Mouse (Mus musculus): ENCODE measurements at regions not wholly inside any gene's neighbourhood (a gene's known extent, or its start where the extent isn't known, plus 50 kb on each side); places are given as distances from the start of the nearest gene placed in this dataset.
A peak's percentile ranks its signal among the peaks of the same experiment; 100 is the strongest.

DNA sequence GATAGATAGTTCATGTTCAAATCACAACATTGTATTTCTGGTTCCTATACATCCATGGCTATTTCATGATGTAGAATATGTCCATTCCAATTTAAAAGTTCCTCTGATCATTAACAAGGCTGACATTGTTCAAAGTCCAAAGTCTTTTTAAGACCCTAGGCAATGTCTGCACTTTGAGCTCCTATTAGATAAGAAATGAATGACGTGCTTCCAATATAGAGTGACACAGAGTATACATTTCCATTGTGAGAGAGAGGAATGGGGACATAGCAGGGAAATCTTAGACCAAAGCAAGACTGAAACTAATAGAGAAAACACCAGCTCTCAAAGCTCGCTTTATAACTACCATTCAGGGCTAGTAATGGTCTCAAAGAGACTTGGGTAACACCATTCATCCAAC, 153.5 kb downstream of the Mex3b start:
- no peak for DNase-seq (ENCODE audit: extremely low spot score, low read depth, low spot score)

DNA sequence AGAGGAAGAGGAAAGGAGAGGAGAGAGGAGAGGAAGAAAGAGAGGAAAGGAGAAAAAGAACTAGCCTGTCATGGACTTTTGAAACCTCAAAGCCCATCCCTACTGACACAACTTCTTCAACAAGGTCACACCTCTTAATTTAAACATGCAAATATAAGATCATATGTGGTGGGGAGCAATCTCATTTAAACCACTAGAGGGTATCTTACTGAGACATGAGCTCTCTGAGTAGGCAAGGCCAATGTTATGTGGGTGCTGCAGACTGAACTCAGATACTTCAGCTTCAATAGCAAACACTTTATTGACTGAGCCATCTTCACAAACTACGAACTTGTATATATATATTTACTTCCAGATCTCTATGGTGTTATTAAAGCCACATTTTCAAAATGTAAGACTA, 156.9 kb downstream of the Mex3b start:
- no peak for DNase-seq (ENCODE audit: extremely low spot score, low read depth, low spot score)

DNA sequence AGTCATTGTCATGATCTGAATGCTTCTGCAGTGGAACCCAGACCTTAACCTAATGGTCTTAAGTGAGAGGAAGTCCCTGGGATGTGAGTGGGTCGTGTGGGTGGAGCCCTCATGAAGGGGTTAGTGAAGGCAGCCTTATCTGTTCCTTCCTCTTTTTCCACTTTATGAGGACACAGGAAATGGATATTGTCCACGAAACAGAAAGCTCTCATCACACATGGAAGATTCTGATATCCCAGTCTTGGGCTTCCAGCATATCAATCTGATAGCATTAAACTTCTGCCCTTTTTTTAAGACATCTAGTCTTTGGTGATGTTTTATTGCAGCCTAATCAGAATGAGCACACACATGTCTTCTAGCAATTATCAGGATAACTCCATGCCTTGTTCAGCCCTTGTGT, 164.0 kb downstream of the Mex3b start:
- no peak for DNase-seq (ENCODE audit: extremely low spot score, low read depth, low spot score)

DNA sequence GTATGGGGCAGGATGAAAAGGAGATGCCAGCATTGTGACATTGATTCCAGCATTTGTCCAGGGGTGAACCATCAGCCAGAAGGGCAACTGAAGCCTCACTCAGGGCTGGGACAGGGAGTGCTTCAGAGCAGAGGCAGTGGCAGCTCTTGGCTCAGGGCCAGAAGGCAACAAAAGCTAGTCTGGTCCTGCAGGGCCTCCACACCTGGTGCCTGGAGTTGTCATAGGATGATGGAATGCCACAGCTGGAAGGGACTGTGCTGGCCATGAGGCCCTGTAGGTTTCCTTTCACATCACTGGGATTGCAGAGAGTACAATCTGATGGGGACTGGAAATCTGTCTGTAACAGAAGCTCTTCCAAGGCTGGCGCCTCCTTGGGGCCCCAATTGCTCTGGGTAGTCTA, 164.9 kb downstream of the Mex3b start:
- no peak for DNase-seq (ENCODE audit: extremely low spot score, low read depth, low spot score)

DNA sequence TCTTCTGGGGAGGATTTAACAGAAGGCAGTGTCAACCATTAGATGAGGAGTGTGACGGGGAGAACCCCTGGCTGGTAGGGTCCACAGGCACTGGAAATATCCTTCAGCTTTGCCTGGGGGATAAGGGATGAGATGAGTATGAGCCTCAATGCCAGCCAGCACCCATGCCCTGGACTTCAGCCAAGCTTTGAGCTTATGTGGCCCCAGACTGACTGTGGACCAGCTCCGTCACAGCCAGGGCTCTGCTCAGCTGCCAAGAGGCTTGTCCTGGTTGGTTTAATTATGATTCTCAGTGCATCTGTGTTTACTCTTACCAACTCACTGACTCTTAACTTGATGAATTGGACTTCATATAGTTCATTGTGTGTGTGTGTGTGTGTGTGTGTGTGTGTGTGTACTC, 165.8 kb downstream of the Mex3b start:
- DNase-seq (ENCODE audit: extremely low spot score, low read depth, low spot score): no peak

DNA sequence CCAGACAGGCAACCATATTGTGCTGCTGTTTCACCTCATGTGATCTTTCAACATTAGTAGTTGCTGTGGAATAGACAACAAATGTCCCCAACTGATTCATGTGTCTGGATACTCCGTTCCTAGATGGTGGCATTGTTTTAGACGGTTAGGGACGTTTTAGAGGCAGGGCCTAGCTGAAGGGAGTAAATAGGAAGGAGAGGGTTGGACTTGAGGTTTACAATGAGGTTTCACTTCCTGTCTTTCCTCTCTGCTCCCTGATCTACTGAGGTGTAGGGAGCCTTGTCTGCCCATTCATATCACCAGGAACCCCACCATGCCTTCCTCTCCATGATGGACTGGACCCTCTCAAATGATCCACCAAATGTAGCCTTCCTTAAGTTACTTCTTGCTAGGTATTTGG, 168.1 kb downstream of the Mex3b start:
- no peak for DNase-seq (ENCODE audit: extremely low spot score, low read depth, low spot score)

DNA sequence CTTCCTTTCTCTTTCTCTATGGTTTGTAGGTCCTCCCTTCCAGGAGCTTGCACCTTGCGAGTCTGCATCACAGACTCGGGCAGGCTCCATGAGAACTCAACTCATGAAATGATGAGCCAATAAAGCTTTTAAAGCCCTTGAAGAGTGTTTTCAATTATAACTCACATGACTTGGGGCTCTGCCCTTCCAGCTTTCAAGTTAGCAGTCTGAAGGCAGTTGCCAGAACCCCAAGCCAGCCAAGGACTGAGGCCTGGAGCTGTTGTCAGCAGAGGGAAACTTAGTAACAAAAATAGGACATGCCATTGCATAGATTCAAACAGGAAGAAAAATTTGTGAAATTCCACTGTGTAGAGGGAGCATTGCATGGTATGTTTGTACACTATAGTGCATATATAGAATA, 169.3 kb downstream of the Mex3b start:
- DNase-seq (ENCODE audit: extremely low spot score, low read depth, low spot score): no peak

DNA sequence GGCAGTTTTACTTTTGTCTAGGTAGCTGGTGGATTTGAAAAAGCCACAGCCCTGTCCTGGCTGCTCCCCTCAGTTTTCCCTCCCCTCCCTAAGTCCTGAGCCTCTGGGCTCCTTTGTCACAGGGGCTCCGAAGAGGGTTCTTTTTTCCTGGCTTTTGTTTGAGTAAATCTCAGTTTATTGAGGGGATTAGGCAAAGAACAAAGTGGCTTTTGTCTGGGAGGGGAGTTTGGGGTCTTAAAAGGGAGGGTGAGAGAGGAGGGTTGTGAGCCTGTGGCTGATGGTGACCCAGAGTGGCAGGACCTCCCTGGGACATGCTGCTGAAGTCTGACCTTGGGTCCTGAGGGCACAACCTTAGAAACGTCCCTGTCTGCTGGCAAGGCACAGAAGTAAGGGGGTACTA, 170.0 kb downstream of the Mex3b start:
- DNase-seq (ENCODE audit: extremely low spot score, low read depth, low spot score): no peak

DNA sequence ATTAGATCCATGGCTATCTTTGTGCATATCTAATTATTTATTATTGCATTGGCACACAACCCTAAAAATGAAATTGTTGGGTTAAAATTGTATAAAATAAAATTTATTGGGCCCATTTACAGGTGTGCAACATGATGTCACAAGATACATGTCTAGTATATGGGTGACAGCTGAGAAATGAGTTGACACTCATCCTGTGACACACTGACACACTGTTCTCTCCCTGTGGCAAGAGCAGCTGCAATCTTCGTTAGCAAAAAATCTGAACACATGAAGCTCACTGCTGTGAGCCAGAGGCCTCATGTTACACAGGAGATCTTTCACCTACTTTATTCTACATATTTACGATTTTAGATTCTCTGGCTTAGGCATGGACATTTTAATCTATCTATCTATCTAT, 170.6 kb downstream of the Mex3b start:
- no peak for DNase-seq (ENCODE audit: extremely low spot score, low read depth, low spot score)

DNA sequence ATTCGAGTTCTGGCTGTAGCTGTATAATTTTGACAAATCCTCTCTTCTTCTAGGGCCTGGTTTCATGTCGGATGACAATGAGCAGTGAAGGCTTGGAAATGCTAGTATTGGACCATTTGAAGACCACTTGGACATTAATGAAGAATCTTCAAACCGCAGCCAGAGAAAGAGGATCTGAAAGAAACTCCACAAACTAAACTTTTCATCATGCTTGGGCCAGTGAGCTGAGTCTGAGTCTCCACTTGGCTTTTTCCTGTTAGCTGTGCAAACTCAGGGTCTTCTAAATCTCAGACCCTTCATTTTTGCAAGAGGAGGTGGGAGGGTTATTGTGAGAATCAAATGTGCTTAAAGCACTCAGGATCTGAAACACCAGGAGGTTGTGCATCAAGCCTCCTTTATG, 176.6 kb downstream of the Mex3b start:
- no peak for DNase-seq (ENCODE audit: extremely low spot score, low read depth, low spot score)

DNA sequence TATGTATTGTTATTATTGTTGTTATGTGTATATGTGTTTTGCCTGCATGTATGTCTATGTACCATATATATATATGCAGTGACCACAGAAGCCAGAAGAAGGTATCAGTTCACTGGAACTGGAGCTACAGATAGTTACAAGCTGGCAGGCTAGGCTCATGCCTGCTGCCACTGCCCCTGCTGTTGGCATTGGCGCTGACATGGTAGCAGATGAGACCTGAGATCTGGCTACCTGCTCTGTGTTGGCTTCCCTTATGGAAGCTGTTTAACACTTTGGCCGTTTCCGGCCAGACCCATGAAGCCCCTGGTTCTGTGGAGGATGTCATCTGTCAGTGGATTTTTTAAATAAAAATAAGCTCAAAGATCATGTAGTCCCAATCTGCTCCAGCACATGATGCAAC, 178.1 kb downstream of the Mex3b start:
- DNase-seq (ENCODE audit: extremely low spot score, low read depth, low spot score): no peak

DNA sequence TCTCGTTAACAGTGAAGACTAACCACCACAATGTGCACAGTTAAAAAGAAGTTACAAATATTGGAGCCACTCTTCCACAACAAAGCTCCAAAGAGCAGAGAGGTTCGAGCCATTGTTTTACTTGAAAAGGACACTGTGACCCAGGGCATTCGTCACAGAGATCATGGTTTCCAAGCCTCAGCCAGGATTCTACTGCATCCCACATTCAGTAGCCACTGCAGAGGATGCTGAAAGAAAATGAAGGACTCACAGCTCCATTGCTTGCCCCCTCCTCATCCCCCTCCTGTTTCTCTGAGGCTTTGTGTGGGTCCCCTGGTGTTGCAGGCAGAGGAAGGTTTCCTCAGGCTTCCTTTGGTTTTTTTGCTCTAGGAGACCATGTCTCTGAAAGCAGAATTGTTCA, 182.9 kb downstream of the Mex3b start:
- DNase-seq (ENCODE audit: extremely low spot score, low read depth, low spot score): no peak

DNA sequence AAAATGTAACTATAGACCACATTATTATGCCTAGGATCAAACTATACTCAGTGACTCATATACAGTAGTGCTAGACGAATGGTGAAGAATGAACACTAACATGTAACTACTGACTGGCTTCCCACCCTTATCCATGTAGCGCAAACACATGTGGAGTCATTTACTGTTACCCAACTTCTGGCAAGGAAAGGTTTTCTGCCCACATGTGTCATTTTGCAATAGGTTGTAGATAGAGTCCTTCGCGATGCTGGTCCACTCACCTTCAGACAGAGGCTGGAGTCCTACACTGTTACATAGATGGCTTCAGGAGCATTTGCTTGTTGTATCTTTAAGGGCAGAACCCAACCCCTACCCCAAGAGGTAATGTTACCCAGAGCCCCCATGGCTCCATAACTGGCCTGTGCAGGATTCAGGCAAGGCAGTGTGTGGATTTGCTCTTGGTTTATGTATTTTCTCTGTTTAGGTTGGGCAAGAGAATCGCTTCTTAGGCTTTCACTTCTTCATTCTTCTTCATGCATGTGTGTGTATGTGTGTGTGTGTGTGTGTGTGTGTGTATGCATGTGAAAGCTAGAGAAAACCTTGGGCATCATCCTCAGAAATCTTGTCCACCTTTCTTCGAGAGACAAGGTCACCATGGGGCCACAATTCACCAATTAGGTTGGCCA, 183.8 kb downstream of the Mex3b start:
- no peak for DNase-seq (ENCODE audit: extremely low spot score, low read depth, low spot score)

DNA sequence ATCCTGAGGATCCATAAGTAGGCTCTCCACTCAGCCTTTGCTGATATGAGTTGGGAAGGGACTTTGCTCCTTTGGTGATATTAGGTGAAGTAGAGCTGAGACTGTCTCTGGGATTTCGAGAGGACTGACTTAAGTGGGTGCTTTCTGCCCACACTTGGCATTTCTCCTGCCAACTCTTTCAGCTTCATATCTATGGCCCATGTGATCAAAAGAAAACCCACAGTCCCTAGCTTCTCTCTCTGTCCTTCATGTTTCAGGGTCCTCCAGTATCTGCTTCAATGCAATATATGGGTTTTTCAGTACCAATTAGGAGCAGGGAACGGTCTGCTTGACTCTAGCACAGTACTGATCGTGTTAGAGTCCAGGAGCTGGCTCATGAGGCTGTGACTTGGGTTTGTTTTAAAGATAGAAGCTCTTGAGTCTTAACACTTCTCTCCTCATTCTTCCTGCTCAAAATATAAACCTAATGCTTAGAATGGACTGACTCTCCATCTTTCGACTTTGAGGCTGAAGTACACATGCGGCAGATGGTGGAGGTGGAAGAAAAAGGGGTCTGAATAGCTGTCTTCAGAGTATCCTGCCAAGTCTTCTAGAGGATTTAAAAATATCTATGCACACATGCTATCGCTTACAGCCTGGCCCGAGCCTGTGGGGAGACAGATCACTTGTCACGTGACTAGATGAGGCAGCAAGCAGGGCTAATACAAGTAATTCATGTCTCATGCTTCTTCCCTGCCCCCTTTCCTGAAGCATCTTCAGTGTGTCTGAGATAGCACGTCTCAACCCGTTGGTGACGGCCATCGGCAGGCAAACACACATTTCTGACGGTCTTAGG, 189.2 kb downstream of the Mex3b start:
- DNase-seq (ENCODE audit: extremely low spot score, low read depth, low spot score): no peak

DNA sequence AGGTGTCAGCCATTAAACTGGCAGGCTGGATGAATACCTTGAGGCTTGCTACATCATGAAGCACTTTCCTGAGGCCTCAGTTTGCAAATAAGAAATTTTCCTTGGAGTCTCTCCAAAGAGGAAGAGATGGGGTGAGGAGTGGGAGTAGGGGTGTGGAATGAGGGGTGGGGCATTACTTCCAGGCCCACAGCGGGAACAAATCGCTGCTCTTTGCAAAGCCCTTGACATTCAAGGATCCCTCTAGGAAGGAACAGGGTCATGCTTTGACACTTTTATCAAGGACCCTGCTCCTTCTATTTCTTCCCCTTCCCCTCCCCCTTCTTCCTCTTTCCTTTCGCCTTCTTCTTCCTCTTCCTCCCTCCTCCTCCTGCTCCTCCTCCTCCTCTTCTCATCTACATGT, 193.2 kb downstream of the Mex3b start:
- no peak for DNase-seq (ENCODE audit: extremely low spot score, low read depth, low spot score)

DNA sequence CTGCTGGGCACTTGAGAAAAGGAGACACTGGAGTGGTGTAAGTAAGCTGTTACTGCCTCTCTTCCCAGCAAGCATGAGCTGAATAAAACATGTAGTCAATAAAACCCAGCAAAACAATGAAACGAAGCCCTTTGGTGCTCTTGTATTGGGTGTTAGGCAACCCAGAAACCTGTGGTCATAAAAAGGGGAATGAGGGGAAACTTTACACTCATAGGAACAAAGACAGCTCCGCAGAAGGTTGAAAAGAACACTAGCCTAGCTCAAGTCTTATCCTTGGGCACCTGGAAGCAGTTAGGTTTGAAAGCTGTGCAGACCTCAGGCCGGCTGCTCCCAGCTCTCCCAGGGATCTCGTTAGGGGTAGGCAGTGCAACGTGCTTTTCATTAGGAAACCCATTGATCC, 193.6 kb downstream of the Mex3b start:
- peak; percentile 91 for DNase-seq (ENCODE audit: extremely low spot score, low read depth, low spot score)

DNA sequence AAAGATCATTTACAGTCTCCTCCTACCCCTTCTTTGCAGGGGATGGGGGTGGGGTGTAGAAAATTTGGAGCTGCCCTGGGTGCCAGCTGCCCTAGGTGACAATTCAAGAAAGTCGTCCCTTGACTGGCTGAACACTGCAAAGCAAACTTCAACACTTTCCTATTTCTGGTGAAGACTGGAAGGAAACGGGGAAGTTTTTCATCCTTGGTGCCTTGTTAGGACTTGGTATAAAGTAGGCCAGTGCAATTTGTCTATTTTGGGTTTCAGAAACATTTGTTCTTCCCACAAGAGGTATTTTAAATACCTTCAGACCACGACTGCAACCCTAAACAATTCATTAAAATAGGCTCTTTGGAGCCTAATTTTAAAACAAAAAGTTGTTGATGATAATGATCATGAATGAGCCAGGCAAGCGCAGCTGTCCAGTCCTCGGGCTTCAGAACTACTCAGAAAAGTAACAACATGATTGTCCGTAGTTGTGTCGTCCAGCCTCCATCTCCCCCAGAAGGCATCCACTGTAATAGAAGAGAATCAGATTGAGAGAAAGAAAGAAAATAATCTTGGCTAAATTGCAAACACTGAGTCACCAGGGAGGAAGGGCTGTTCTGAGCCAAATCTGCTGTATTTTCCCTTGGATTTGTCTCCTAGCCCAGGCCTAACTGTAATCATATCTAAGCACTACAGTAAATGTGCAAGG, 194.2 kb downstream of the Mex3b start:
- DNase-seq (ENCODE audit: extremely low spot score, low read depth, low spot score): peak; percentile 24

DNA sequence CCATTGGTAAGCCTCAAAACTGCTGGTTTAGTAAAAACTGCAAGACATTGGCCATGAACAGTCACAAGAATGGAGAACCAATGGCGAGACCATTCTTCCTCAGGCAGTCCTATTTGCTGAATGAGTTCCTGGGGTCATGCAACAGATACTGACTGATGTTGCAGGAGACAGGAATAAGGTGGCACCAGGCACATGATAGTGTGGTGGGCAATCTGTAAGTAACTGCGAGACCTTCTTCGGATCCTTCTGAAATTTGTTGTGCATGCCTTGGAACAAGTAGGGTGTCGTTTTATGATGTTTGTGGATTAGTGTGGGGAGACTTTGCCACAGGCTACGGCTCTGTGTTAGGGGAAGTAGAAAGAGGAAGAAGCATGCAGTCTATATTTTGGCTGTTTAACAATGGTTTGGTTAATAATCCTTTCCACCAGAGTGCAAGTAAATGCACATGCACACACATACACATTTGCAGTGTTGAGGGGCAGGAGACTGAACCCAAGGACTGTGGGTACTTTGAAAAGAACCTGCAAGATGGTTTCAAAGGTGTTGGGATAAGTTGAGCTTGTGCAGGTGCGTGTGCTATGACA, 194.9 kb downstream of the Mex3b start:
- no peak for DNase-seq (ENCODE audit: extremely low spot score, low read depth, low spot score)

DNA sequence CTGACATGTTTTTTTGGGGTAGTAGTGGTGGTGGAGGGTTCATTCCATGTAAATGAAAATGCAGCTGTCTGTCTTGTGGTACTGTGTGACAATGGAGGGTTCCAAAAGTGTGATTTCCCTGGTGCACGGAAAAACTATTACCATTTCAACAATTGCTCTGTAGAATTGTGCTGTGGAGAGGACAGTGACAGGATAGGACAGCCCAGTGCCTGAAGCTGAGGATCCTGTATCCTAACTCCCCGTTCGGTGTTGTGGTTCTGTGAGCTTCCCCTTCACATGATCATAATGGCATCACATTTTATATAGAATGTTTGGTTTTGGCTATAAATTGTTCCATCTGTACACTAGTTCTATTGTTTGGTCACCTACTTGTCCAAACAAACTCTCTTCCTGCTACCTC, 196.4 kb downstream of the Mex3b start:
- no peak for DNase-seq (ENCODE audit: extremely low spot score, low read depth, low spot score)

DNA sequence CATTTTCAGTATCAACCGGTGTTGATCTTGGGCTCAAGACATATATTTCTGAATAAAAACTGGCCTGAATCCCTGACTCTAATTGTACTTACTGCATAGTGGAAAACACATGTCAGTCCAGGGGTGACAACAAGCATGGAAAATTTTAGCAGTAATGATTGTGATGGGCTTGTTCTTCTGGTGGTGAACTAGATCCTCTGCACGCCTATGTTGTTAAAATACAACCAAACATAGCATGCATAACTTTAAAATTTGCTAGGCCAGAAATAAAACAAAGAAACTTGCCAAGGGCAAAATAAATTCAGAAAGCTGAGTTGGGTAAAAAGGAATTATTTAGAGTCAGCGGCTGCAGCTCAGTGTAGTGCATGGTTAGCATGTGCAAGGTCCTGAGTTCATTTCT, 198.2 kb downstream of the Mex3b start:
- no peak for DNase-seq (ENCODE audit: extremely low spot score, low read depth, low spot score)

DNA sequence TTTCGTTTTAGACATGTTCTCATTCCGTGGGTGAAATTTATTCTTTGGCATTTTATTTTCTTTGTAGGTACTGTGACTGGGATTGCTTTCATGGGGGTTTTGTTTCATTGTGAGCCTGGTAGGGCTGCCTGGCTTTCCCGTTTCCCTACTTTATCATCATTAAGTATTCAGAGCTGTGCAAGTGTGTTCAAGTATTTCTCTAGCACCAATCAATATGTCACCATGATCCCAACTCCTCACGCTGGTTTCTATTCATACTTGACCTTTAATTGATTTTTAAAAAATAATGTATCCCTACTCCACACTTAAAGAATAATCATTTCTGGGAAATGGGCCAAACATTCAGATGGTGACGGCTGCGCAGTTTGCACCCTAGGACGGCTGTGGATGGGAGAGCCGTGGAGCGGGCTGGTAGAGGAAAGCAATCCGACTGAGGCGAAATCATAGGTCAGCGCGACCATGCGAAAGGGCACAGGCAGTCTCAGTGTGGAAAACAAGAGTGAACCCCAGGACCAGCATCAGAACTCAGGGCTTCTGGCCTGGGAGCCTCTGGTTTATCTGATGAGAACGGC, 207.4 kb downstream of the Mex3b start:
- DNase-seq (ENCODE audit: extremely low spot score, low read depth, low spot score): no peak

All from hindlimb bud, embryonic 11.5 days (tissue).